Mouse (Mus musculus): ENCODE measurements around the gene Ralgapa1. TPM values are rescaled to one million over a fixed set of nuclear protein-coding genes. Genes with fewer than 3 reads are reported as not detected.
"Not testable (repeated sequence)": the region's sequence is repeated elsewhere in the genome, so short reads cannot be mapped to it uniquely, and the experiment has no call there.

Gene Ralgapa1
- polyA plus RNA-seq, 1 experiment: 6.6 TPM

- no peaks in the 10 kb centered on the region for H3K4me1 ChIP-seq
- H3K36me3 ChIP-seq (replicated peaks; ENCODE audit: low read length): peaks cover 74% of the 10 kb centered on the region
- no peaks in the 10 kb centered on the region for H3K9me3 ChIP-seq
- H3K27me3 ChIP-seq (replicated peaks): no peaks in the 10 kb centered on the region
- TF ChIP-seq FLI1 (IDR thresholded peaks at IDR 0.05; ENCODE audit: low read length) (no peak), GATA1 (IDR thresholded peaks at IDR 0.05; ENCODE audit: borderline replicate concordance, low read length) (no peak)
- H3K4me3 ChIP-seq (replicated peaks): no peak overlapping the region
These were observed 100.6 kb downstream of the Ralgapa1 start for GRCm38 (mm10) chr12:55720319-55720718.

GRCm38 (mm10) chr12:55705881-55706280, 115.1 kb downstream of the Ralgapa1 start:
- Histone ChIP-seq H3K27me3 (replicated peaks) (no peaks in the 10 kb centered on the region), H3K36me3 (replicated peaks; ENCODE audit: low read length) (peaks cover 63% of the 10 kb centered on the region), H3K9me3 (no peaks in the 10 kb centered on the region), H3K4me3 (replicated peaks) (no peak overlapping the region), H3K4me1 (no peaks in the 10 kb centered on the region)
- TF ChIP-seq FLI1 (IDR thresholded peaks at IDR 0.05; ENCODE audit: low read length) (no peak), GATA1 (IDR thresholded peaks at IDR 0.05; ENCODE audit: borderline replicate concordance, low read length) (no peak)

GRCm38 (mm10) chr12:55666699-55667098, 154.3 kb downstream of the Ralgapa1 start:
- no peak for TF ChIP-seq FLI1 (IDR thresholded peaks at IDR 0.05; ENCODE audit: low read length)
- Histone ChIP-seq H3K27me3 (replicated peaks) (no peaks in the 10 kb centered on the region), H3K36me3 (replicated peaks; ENCODE audit: low read length) (peaks cover 59% of the 10 kb centered on the region), H3K9me3 (no peaks in the 10 kb centered on the region), H3K4me3 (replicated peaks) (no peak overlapping the region), H3K4me1 (peaks cover 3% of the 10 kb centered on the region)

GRCm38 (mm10) chr12:55663194-55663593, 157.8 kb downstream of the Ralgapa1 start:
- H3K9me3 ChIP-seq; H3K4me1 ChIP-seq; H3K4me3 ChIP-seq (replicated peaks); H3K27me3 ChIP-seq (replicated peaks): not testable (repeated sequence)
- peaks cover 70% of the 10 kb centered on the region for H3K36me3 ChIP-seq (replicated peaks; ENCODE audit: low read length)

- H3K9me3 ChIP-seq: no peaks in the 10 kb centered on the region
- H3K36me3 ChIP-seq (replicated peaks; ENCODE audit: low read length): peaks cover 15% of the 10 kb centered on the region
- no peaks in the 10 kb centered on the region for H3K27me3 ChIP-seq (replicated peaks)
- no peak overlapping the region for H3K4me3 ChIP-seq (replicated peaks)
- TF ChIP-seq GATA1 (IDR thresholded peaks at IDR 0.05; ENCODE audit: borderline replicate concordance, low read length) (no peak), FLI1 (IDR thresholded peaks at IDR 0.05; ENCODE audit: low read length) (no peak)
- H3K4me1 ChIP-seq: peaks cover 2% of the 10 kb centered on the region; the same call in 1 of the 2 replicates
These were observed 172.9 kb downstream of the Ralgapa1 start for GRCm38 (mm10) chr12:55648011-55648525.

GRCm38 (mm10) chr12:55626711-55627110, 194.3 kb downstream of the Ralgapa1 start:
- no peaks in the 10 kb centered on the region for H3K27me3 ChIP-seq (replicated peaks)
- no peak overlapping the region for H3K4me3 ChIP-seq (replicated peaks)
- no peaks in the 10 kb centered on the region for H3K9me3 ChIP-seq
- H3K4me1 ChIP-seq: peaks cover 5% of the 10 kb centered on the region; the same call in 1 of the 2 replicates
- TF ChIP-seq FLI1 (IDR thresholded peaks at IDR 0.05; ENCODE audit: low read length) (no peak), GATA1 (IDR thresholded peaks at IDR 0.05; ENCODE audit: borderline replicate concordance, low read length) (no peak)
- peaks cover 3% of the 10 kb centered on the region for H3K36me3 ChIP-seq (replicated peaks; ENCODE audit: low read length)

GRCm38 (mm10) chr12:55623254-55623653, 197.7 kb downstream of the Ralgapa1 start:
- no peak for TF ChIP-seq GATA1 (IDR thresholded peaks at IDR 0.05; ENCODE audit: borderline replicate concordance, low read length)
- TF ChIP-seq FLI1 (IDR thresholded peaks at IDR 0.05; ENCODE audit: low read length): no peak
- Histone ChIP-seq H3K36me3 (replicated peaks; ENCODE audit: low read length) (no peaks in the 10 kb centered on the region), H3K9me3 (no peaks in the 10 kb centered on the region), H3K27me3 (replicated peaks) (no peaks in the 10 kb centered on the region), H3K4me3 (replicated peaks) (no peak overlapping the region), H3K4me1 (peaks cover 5% of the 10 kb centered on the region; the same call in 1 of the 2 replicates)

- H3K27me3 ChIP-seq (replicated peaks): no peaks in the 10 kb centered on the region
- H3K9me3 ChIP-seq: no peaks in the 10 kb centered on the region
- peaks cover 5% of the 10 kb centered on the region; the same call in 1 of the 2 replicates for H3K4me1 ChIP-seq
- no peaks in the 10 kb centered on the region for H3K36me3 ChIP-seq (replicated peaks; ENCODE audit: low read length)
- TF ChIP-seq FLI1 (IDR thresholded peaks at IDR 0.05; ENCODE audit: low read length) (no peak), GATA1 (IDR thresholded peaks at IDR 0.05; ENCODE audit: borderline replicate concordance, low read length) (no peak)
- H3K4me3 ChIP-seq (replicated peaks): no peak overlapping the region
These were observed 198.2 kb downstream of the Ralgapa1 start for GRCm38 (mm10) chr12:55622615-55623245.

GRCm38 (mm10) chr12:55620321-55620720, 200.6 kb downstream of the Ralgapa1 start:
- H3K4me1 ChIP-seq: peaks cover 5% of the 10 kb centered on the region; the same call in 1 of the 2 replicates
- no peaks in the 10 kb centered on the region for H3K27me3 ChIP-seq (replicated peaks)
- H3K36me3 ChIP-seq (replicated peaks; ENCODE audit: low read length): no peaks in the 10 kb centered on the region
- H3K9me3 ChIP-seq: no peaks in the 10 kb centered on the region
- TF ChIP-seq GATA1 (IDR thresholded peaks at IDR 0.05; ENCODE audit: borderline replicate concordance, low read length): no peak
- TF ChIP-seq FLI1 (IDR thresholded peaks at IDR 0.05; ENCODE audit: low read length): no peak
- H3K4me3 ChIP-seq (replicated peaks): no peak overlapping the region

GRCm38 (mm10) chr12:55610812-55611211, 210.2 kb downstream of the Ralgapa1 start:
- TF ChIP-seq GATA1 (IDR thresholded peaks at IDR 0.05; ENCODE audit: borderline replicate concordance, low read length): no peak
- TF ChIP-seq FLI1 (IDR thresholded peaks at IDR 0.05; ENCODE audit: low read length): no peak
- H3K4me3 ChIP-seq (replicated peaks): no peak overlapping the region
- peaks cover 25% of the 10 kb centered on the region for H3K36me3 ChIP-seq (replicated peaks; ENCODE audit: low read length)
- H3K9me3 ChIP-seq: no peaks in the 10 kb centered on the region
- peaks cover 7% of the 10 kb centered on the region; the same call in 1 of the 2 replicates for H3K4me1 ChIP-seq
- H3K27me3 ChIP-seq (replicated peaks): no peaks in the 10 kb centered on the region

Measured in megakaryocyte, embryonic 14.5 days (primary cell).